Mouse (Mus musculus) lung, postnatal 0 days (tissue): ENCODE measurements around the gene Utp4. TPM values are rescaled to one million over a fixed set of nuclear protein-coding genes. Genes with fewer than 3 reads are reported as not detected.

Experiments used
- ATAC-seq: fragments of 200-750 bp; cut with Nextera tagmentation; 2 replicates; pipeline ENCODE4 v1.8.0; 2017; ENCODE audit warnings: moderate library complexity
- DNase-seq: peaks from one replicate; pipeline ENCODE4 v3.0.0-alpha.2; 2016; ENCODE audit warnings: low spot score
- H3K27ac ChIP-seq: fragments of 300-500 bp; sonication (generic); 2 replicates; pipeline ENCODE4 v1.5.1; 2014; ENCODE audit warnings: antibody characterized with exemption, mild to moderate bottlenecking, low read length, mixed read lengths
- H3K27me3 ChIP-seq: fragments of 300-500 bp; sonication (generic); replicated peaks from 2 replicates; pipeline ENCODE4 v1.6.1; 2014; ENCODE audit warnings: low read length, mixed read lengths; ENCODE audit not compliant: insufficient read depth
- H3K36me3 ChIP-seq: fragments of 300-500 bp; sonication (generic); 2 replicates; pipeline ENCODE4 v1.6.1; 2014; ENCODE audit warnings: low read length, mixed read lengths; ENCODE audit not compliant: insufficient read depth
- H3K4me1 ChIP-seq: fragments of 300-500 bp; sonication (generic); 2 replicates; pipeline ENCODE4 v1.6.1; 2014; ENCODE audit warnings: antibody characterized with exemption, low read depth, low read length, mixed read lengths; ENCODE audit not compliant: insufficient read depth
- H3K4me2 ChIP-seq: fragments of 300-500 bp; sonication (generic); replicated peaks from 2 replicates; pipeline ENCODE4 v1.6.1; 2014; ENCODE audit warnings: low read depth, mild to moderate bottlenecking, low read length, moderate library complexity, mixed read lengths
- H3K4me3 ChIP-seq: fragments of 300-500 bp; sonication (generic); 2 replicates; pipeline ENCODE4 v1.5.1; 2014; ENCODE audit warnings: low read depth, low read length
- H3K9ac ChIP-seq: fragments of 300-500 bp; sonication (generic); replicated peaks from 2 replicates; pipeline ENCODE4 v1.6.1; 2014; ENCODE audit warnings: low read depth, mild to moderate bottlenecking
- H3K9me3 ChIP-seq: fragments of 300-500 bp; sonication (generic); 2 replicates; pipeline ENCODE4 v1.6.1; 2016; ENCODE audit warnings: low read length, mixed read lengths
- CTCF ChIP-seq: IDR thresholded peaks from 2 replicates; pipeline ENCODE4 v1.5.1; 2016; ENCODE audit warnings: antibody characterized with exemption, mild to moderate bottlenecking
- EP300 ChIP-seq: IDR thresholded peaks from 2 replicates; pipeline ENCODE4 v1.6.1; 2016; ENCODE audit warnings: antibody characterized with exemption, mild to moderate bottlenecking, control low read depth
- WGBS: fragments of 180-500 bp; shearing (Covaris S2); extraction: QIAGEN DNeasy Blood & Tissue Kit; methylation state at CpG from one replicate; pipeline ENCODE4 v1.1.7; 2014; 5-methylcytosine and 5-hydroxymethylcytosine counted together
- polyA plus RNA-seq: library from polyadenylated mRNA; unstranded; fragments of >200 nt; fragmentation: Nextera tagmentation; extraction: Ambion mirVana; gene quantifications from 2 replicates; pipeline ENCODE4 v1.2.1, GENCODE M21; 2015

Gene Utp4
- 25.4 and 26.7 TPM in 2 replicates for polyA plus RNA-seq

GRCm38 (mm10) chr8:106893481-106894156, at the start of gene Utp4:
TSS of gene Utp4 (plus strand) at chr8:106893636.
- peaks cover 6% of the 10 kb centered on the region; the same call in 1 of the 2 replicates for H3K36me3 ChIP-seq
- WGBS = under 1% methylated on average over 57 of the region's 63 CpGs
- H3K4me1 ChIP-seq = no peaks in the 10 kb centered on the region; the same call in 1 of the 2 replicates
- no peaks in the 10 kb centered on the region for H3K9me3 ChIP-seq
- H3K9ac ChIP-seq = peak within 1 kb of the TSS; percentile 92
- peak within 1 kb of the TSS; percentile 76 for H3K4me3 ChIP-seq
- H3K4me2 ChIP-seq = peak within 1 kb of the TSS; percentile 79
- TF ChIP-seq CTCF (no peak), EP300 (no peak)
- ATAC-seq = peak; percentile 97
- peak; percentile 93 for DNase-seq
- no peaks in the 10 kb centered on the region for H3K27me3 ChIP-seq
- H3K27ac ChIP-seq = peak within 1 kb of the TSS; percentile 95

- Histone ChIP-seq H3K9me3 (no peaks in the 10 kb centered on the region), H3K27me3 (no peaks in the 10 kb centered on the region), H3K4me1 (no peaks in the 10 kb centered on the region), H3K4me2 (no peak overlapping the region), H3K36me3 (no peaks in the 10 kb centered on the region), H3K9ac (no peak overlapping the region), H3K27ac (no peak overlapping the region), H3K4me3 (no peak overlapping the region)
- TF ChIP-seq EP300 (no peak), CTCF (no peak)
- no peak for DNase-seq
- 73% methylated on average over 10 of the region's 10 CpGs for WGBS
- no peak for ATAC-seq
These were observed 43.4 kb upstream of the Utp4 start for GRCm38 (mm10) chr8:106850034-106850433.

DNA sequence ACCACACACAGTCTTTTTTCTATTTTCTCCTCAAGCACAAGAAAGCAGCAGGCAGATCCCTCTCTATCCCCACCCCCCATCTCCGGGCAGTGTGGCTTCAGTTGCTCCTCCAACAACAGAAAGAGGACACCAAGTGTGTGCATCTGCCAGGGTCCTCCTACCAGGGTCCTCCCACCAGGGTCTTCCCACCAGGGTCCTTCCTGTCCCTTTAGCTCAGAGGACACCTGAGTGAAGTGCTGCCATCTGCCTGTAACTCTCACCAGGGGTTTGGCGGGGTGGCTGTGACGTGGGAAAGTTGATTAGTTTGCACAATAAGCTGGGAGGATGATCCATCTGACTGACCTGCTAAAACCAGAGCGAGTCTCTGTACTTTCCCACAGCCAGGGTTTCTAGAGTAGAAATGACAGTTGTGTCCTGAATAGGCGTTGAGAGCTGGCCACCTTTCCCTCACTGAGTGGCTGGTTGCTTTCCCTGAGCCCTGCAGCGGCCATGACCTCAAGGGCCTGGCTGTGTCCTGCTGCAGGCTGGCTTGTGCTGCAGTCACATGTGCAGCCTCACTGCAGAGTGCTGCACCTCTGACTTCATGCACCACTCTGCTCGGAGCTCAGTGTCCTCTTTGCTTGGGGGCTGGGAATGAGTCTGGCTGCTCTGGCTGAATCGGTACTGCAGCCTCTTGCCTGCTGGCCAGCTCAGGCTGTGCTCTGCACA, 38.7 kb upstream of the Utp4 start:
- Histone ChIP-seq H3K9me3 (no peaks in the 10 kb centered on the region), H3K4me1 (no peaks in the 10 kb centered on the region), H3K4me2 (no peak overlapping the region), H3K27ac (no peak overlapping the region), H3K36me3 (no peaks in the 10 kb centered on the region), H3K4me3 (no peak overlapping the region), H3K9ac (no peak overlapping the region), H3K27me3 (no peaks in the 10 kb centered on the region)
- TF ChIP-seq EP300 = no peak
- TF ChIP-seq CTCF = no peak
- DNase-seq = no peak
- 47% methylated on average over 8 of the region's 8 CpGs for WGBS
- ATAC-seq = no peak

DNA sequence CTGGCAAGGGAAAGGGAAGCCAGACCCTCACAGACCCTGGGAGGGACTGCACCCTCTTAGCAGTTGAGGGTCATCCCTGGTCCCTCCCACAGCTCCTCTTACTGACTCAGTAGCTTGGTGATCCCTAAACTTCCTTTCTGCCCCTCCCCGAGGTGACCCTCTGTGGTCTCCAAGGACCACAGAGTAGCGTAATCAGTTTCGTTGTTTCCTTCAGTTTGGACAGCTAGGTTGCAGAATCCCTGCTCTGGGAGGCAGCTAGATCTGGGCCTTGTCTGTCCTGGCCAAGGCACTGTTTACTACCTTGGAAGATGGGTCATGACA, 38.2 kb upstream of the Utp4 start:
- H3K36me3 ChIP-seq = no peaks in the 10 kb centered on the region
- no peak overlapping the region for H3K27ac ChIP-seq
- ATAC-seq (no peak), DNase-seq (no peak)
- H3K27me3 ChIP-seq = no peaks in the 10 kb centered on the region
- no peak overlapping the region for H3K4me2 ChIP-seq
- H3K4me1 ChIP-seq = no peaks in the 10 kb centered on the region
- no peaks in the 10 kb centered on the region for H3K9me3 ChIP-seq
- no peak overlapping the region for H3K4me3 ChIP-seq
- no peak overlapping the region for H3K9ac ChIP-seq
- WGBS = 61% methylated on average over 3 of the region's 3 CpGs
- TF ChIP-seq EP300 (no peak), CTCF (no peak)

DNA sequence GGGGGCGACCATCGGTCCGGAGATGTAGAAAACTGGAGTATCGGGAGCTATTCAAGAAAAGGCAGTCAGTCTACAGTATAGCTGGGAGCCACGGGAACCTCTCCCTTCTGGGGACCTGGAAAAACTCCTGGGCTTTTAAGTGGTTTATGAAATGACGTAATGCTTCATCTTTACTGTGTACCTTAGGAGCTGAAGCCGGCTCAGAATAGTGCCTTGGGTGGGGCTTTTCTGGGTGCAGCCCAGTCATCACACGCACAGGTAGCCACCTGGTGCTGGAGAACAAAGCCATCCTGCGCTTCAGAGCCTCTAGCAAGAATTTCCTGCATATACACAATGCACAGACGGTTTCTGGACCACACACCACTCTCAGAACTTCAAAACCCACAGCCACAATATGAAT, 30.6 kb upstream of the Utp4 start:
- WGBS = 59% methylated on average over 10 of the region's 10 CpGs
- Histone ChIP-seq H3K27ac (no peak overlapping the region), H3K9ac (no peak overlapping the region), H3K27me3 (no peaks in the 10 kb centered on the region), H3K4me2 (no peak overlapping the region), H3K4me1 (no peaks in the 10 kb centered on the region), H3K36me3 (no peaks in the 10 kb centered on the region), H3K4me3 (no peak overlapping the region), H3K9me3 (no peaks in the 10 kb centered on the region)
- peak; percentile 44 for DNase-seq
- TF ChIP-seq CTCF (no peak), EP300 (no peak)
- peak; percentile 68 for ATAC-seq

- TF ChIP-seq CTCF = no peak
- TF ChIP-seq EP300 = no peak
- no peak overlapping the region for H3K9ac ChIP-seq
- H3K4me1 ChIP-seq = peaks cover 4% of the 10 kb centered on the region; the same call in 1 of the 2 replicates
- H3K27ac ChIP-seq = no peak overlapping the region
- no peak overlapping the region for H3K4me2 ChIP-seq
- no peak overlapping the region for H3K4me3 ChIP-seq
- no peaks in the 10 kb centered on the region for H3K9me3 ChIP-seq
- ATAC-seq = no peak
- no peak for DNase-seq
- H3K36me3 ChIP-seq = no peaks in the 10 kb centered on the region
- 75% methylated on average over 9 of the region's 9 CpGs for WGBS
- H3K27me3 ChIP-seq = peaks cover 4% of the 10 kb centered on the region; the same call in 1 of the 2 replicates
These were observed 28.1 kb upstream of the Utp4 start for GRCm38 (mm10) chr8:106865354-106865753.
